Comparison of ENCODE assay signal across 14 mouse cellular contexts in the genomic region with DNA sequence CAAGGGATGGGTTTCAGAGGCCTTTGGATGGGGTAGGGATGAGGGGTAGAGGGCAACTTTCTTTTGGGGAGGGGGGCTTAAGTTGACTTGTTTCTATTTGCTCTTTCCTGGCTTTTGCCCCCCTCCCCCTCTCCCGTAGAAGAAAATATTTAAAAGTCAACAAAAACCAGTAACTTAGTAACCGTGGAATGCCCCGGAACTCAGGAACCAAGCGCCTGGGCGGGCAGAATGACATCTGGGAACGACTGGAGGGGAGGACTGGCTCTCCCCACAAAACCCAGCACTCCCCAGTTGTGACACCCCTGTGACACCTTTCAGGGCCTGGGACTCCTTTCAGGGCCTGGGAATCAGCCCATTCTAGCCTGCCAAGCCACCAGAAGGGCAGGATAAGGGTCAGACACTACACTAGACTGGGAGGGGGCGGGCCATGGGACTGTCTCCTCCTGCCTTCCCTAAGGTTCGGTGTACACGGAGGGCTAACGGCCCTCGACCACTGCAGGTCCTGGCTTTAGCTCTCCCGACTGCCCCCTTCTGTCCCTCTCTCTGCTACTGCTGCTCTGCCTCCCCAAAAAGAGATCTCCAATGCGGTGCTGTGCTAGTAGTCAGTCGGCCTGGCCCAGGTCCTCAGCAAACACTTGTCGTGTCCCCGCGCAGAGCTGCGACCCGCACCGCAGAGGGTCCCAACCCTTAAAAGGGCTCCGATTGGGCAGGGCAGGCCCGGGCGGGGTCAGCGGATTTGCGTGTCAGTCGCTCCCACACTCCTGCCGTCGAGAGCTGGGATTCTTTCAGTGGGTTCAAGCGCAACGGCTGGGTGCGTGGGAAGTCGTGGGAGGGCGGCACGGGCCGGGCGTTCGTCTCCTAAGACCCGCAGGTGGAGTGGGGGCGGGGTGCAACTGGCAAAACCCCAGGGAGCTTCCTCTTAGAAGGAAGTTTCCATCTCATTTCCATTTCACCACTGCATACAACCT. TPM values are rescaled to one million over a fixed set of nuclear protein-coding genes. Genes with fewer than 3 reads are reported as not detected.
DNase-seq lines count a peak whose midpoint lies in the region; ATAC-seq and TF ChIP-seq lines count a peak whose summit lies in the region.
"Had no signal": no experiment of that assay in that cellular context is flagged by ENCODE, and none has a peak within 500 bp of the region (broad histone marks: within the 10 kb centered on the region; RNA-seq: fewer than 3 reads in every experiment).

A gene (minus strand): TSS at position 51 of the 968 bp plus-strand sequence.

- H3K9ac ChIP-seq in hindbrain, postnatal 0 days (replicated peaks; ENCODE audit: low read length): no peak within 1 kb of the TSS

- no peaks in the 10 kb centered on the region for H3K36me3 ChIP-seq in forebrain, embryonic 10.5 days (replicated peaks)
- H3K36me3 ChIP-seq in hindbrain, postnatal 0 days (ENCODE audit: insufficient read depth, low read length): no peaks in the 10 kb centered on the region

- peak; percentile 81 for ATAC-seq in hindbrain, postnatal 0 days
- no peak for ATAC-seq in cerebellum, adult (ENCODE audit: insufficient number of reproducible peaks, low FRiP score, low TSS enrichment)
- ATAC-seq: activated CD4-positive, CD25-positive, alpha-beta regulatory T cell, adult 4 months had no signal

- intact Hi-C loops in left cerebral cortex, adult 2 months (cut with DNase I): no loop called here
- intact Hi-C loops in left cerebral cortex, postnatal 14 days (cut with DNase I): no loop called here

- peaks cover 50% of the 10 kb centered on the region for H3K27me3 ChIP-seq in forebrain, embryonic 10.5 days (ENCODE audit: poor library complexity, severe bottlenecking)
- H3K27me3 ChIP-seq in hindbrain, postnatal 0 days (ENCODE audit: insufficient read depth, low read length): peaks cover 6% of the 10 kb centered on the region; the same call in 1 of the 2 replicates

- H3K4me3 ChIP-seq in left cerebral cortex, adult 2 months: no peak within 1 kb of the TSS
- H3K4me3 ChIP-seq in forebrain, embryonic 10.5 days: peak within 1 kb of the TSS; percentile 34
- no peak within 1 kb of the TSS for H3K4me3 ChIP-seq in hindbrain, postnatal 0 days (ENCODE audit: low read length)

- H3K27ac ChIP-seq in left cerebral cortex, adult 2 months: no peak within 1 kb of the TSS
- H3K27ac ChIP-seq in forebrain, embryonic 10.5 days: no peak within 1 kb of the TSS
- H3K27ac ChIP-seq in hindbrain, postnatal 0 days: no peak within 1 kb of the TSS
- H3K27ac ChIP-seq: kidney, postnatal 0 days had no signal

- H3K4me2 ChIP-seq in hindbrain, postnatal 0 days (ENCODE audit: low read depth, low read length): 0 out of 2 replicates have a peak within 1 kb of the TSS, but pooled peaks have one; percentile 11

- H3K9me3 ChIP-seq in forebrain, embryonic 10.5 days: no peaks in the 10 kb centered on the region
- no peaks in the 10 kb centered on the region for H3K9me3 ChIP-seq in hindbrain, postnatal 0 days (ENCODE audit: low read length)

- DNase-seq in left cerebral cortex, adult 2 months (ENCODE audit: extremely low spot score in 1 of 2, low spot score in 2 of 2): no peak
- DNase-seq in left cerebral cortex, postnatal 14 days (ENCODE audit: low spot score in 2 of 2): no peak
- peak; percentile 26 for DNase-seq in forebrain, embryonic 10.5 days (ENCODE audit: extremely low spot score, low spot score)
- peak; percentile 51 for DNase-seq in hindbrain, postnatal 0 days (ENCODE audit: low spot score)
- DNase-seq in retina, embryonic 14.5 days (ENCODE audit: low spot score): peak; percentile 51
- DNase-seq in right cerebral cortex, postnatal 14 days: no peak
- no peak for DNase-seq in gastrocnemius, postnatal 4 days (ENCODE audit: low spot score in 2 of 2)
- DNase-seq: lung, adult 18-20 months had no signal

- H3K4me1 ChIP-seq in forebrain, embryonic 10.5 days: peaks cover 23% of the 10 kb centered on the region
- peaks cover 9% of the 10 kb centered on the region; the same call in 1 of the 2 replicates for H3K4me1 ChIP-seq in hindbrain, postnatal 0 days (ENCODE audit: insufficient read depth, low read length)

- TF ChIP-seq CTCF in left cerebral cortex, adult 2 months (IDR thresholded peaks at IDR 0.05): peak; percentile 18
- peak; percentile 65 for TF ChIP-seq CTCF in hindbrain, postnatal 0 days (IDR thresholded peaks at IDR 0.05; ENCODE audit: low read depth)

- WGBS in forebrain, embryonic 10.5 days: 5% methylated on average over 39 of the region's 39 CpGs
- WGBS in hindbrain, postnatal 0 days: 8% methylated on average over 39 of the region's 39 CpGs

RNA-seq across cellular contexts. Expression of the gene that starts here (rescaled TPM):
- total RNA-seq in left cerebral cortex, adult 2 months (2021): 1 to 10 TPM; 1.1 to 1.6 TPM
- 1 to 10 TPM; 1.9 to 3.7 TPM for total RNA-seq in left cerebral cortex, postnatal 14 days (2021)
- 0.27 and 0.38 TPM in 2 replicates for polyA plus RNA-seq in forebrain, embryonic 10.5 days (2016; fragmentation: Nextera tagmentation; extraction: Ambion mirVana)
- total RNA-seq in hindbrain, postnatal 0 days (2014; rRNA removed): 3.0 and 3.8 TPM in 2 replicates
- polyA plus RNA-seq in hindbrain, postnatal 0 days (2015; fragmentation: Nextera tagmentation; extraction: Ambion mirVana): 2.0 and 2.4 TPM in 2 replicates
- total RNA-seq in gastrocnemius, postnatal 4 days (2021): not detected
- total RNA-seq: common myeloid progenitor, adult 5-6 weeks had no signal
- polyA plus RNA-seq: activated CD4-positive, CD25-positive, alpha-beta regulatory T cell, adult 4 months; heart, embryonic 16.5 days; kidney, postnatal 0 days; stomach, embryonic 14.5 days had no signal

Comparison
In these comparisons a context has a peak if more than half of its experiments do, and no peak if none do; other contexts are left out.
1. Peak in DNase-seq and H3K4me3 ChIP-seq in forebrain, embryonic 10.5 days; RNA of the gene not detected or under 1 TPM.
2. DNase-seq: peak in hindbrain, postnatal 0 days (single experiment) and retina, embryonic 14.5 days (single experiment); none in left cerebral cortex, adult 2 months (0 of 2), left cerebral cortex, postnatal 14 days (0 of 2), right cerebral cortex, postnatal 14 days (single experiment) and gastrocnemius, postnatal 4 days (0 of 2).